Mouse (Mus musculus): ENCODE data around the gene Stap2.
A peak's percentile ranks its signal among the peaks of the same experiment; 100 is the strongest.

Gene Stap2

GRCm38 (mm10) chr17:55964496-55964895 is 40.9 kb downstream of the Stap2 start:
- no peak for DNase-seq (ENCODE audit: low read depth, low spot score)
- 0 out of 2 replicates have a peak, but pooled peaks cover 1% of the 10 kb centered on the region for H3K36me3 ChIP-seq (ENCODE audit: control insufficient read depth, insufficient read depth, low read length, poor library complexity, severe bottlenecking)
- no peaks in the 10 kb centered on the region for H3K27me3 ChIP-seq (ENCODE audit: control insufficient read depth, insufficient read depth, low read length, poor library complexity, severe bottlenecking)

GRCm38 (mm10) chr17:55963171-55963570 is 42.2 kb downstream of the Stap2 start:
- Histone ChIP-seq H3K27me3 (ENCODE audit: control insufficient read depth, insufficient read depth, low read length, poor library complexity, severe bottlenecking) (no peaks in the 10 kb centered on the region), H3K36me3 (ENCODE audit: control insufficient read depth, insufficient read depth, low read length, poor library complexity, severe bottlenecking) (0 out of 2 replicates have a peak, but pooled peaks cover 1% of the 10 kb centered on the region)
- DNase-seq (ENCODE audit: low read depth, low spot score) = no peak

- H3K36me3 ChIP-seq (ENCODE audit: control insufficient read depth, insufficient read depth, low read length, poor library complexity, severe bottlenecking) = 0 out of 2 replicates have a peak, but pooled peaks cover 1% of the 10 kb centered on the region
- H3K27me3 ChIP-seq (ENCODE audit: control insufficient read depth, insufficient read depth, low read length, poor library complexity, severe bottlenecking) = no peaks in the 10 kb centered on the region
- no peak for DNase-seq (ENCODE audit: low read depth, low spot score)
These were observed 43.8 kb downstream of the Stap2 start for GRCm38 (mm10) chr17:55961631-55962030.

GRCm38 (mm10) chr17:55960791-55961190 is 44.6 kb downstream of the Stap2 start:
- DNase-seq (ENCODE audit: low read depth, low spot score) = no peak
- 0 out of 2 replicates have a peak, but pooled peaks cover under 1% of the 10 kb centered on the region for H3K36me3 ChIP-seq (ENCODE audit: control insufficient read depth, insufficient read depth, low read length, poor library complexity, severe bottlenecking)
- no peaks in the 10 kb centered on the region for H3K27me3 ChIP-seq (ENCODE audit: control insufficient read depth, insufficient read depth, low read length, poor library complexity, severe bottlenecking)

GRCm38 (mm10) chr17:55959946-55960740 is 45.2 kb downstream of the Stap2 start:
- H3K27me3 ChIP-seq (ENCODE audit: control insufficient read depth, insufficient read depth, low read length, poor library complexity, severe bottlenecking) = no peaks in the 10 kb centered on the region
- no peak for DNase-seq (ENCODE audit: low read depth, low spot score)
- H3K36me3 ChIP-seq (ENCODE audit: control insufficient read depth, insufficient read depth, low read length, poor library complexity, severe bottlenecking) = no peaks in the 10 kb centered on the region

- H3K36me3 ChIP-seq (ENCODE audit: control insufficient read depth, insufficient read depth, low read length, poor library complexity, severe bottlenecking) = no peaks in the 10 kb centered on the region
- H3K27me3 ChIP-seq (ENCODE audit: control insufficient read depth, insufficient read depth, low read length, poor library complexity, severe bottlenecking) = no peaks in the 10 kb centered on the region
- peak; percentile 96 for DNase-seq (ENCODE audit: low read depth, low spot score)
These were observed 46.3 kb downstream of the Stap2 start, which contains the start of gene Yju2 for GRCm38 (mm10) chr17:55958918-55959728. Yju2 (plus strand) TSS chr17:55959099.

GRCm38 (mm10) chr17:55958584-55958886 is 46.8 kb downstream of the Stap2 start:
- no peak for DNase-seq (ENCODE audit: low read depth, low spot score)
- H3K27me3 ChIP-seq (ENCODE audit: control insufficient read depth, insufficient read depth, low read length, poor library complexity, severe bottlenecking) = no peaks in the 10 kb centered on the region

GRCm38 (mm10) chr17:55957726-55958583 is 47.4 kb downstream of the Stap2 start:
- H3K27me3 ChIP-seq (ENCODE audit: control insufficient read depth, insufficient read depth, low read length, poor library complexity, severe bottlenecking) = no peaks in the 10 kb centered on the region
- no peaks in the 10 kb centered on the region for H3K36me3 ChIP-seq (ENCODE audit: control insufficient read depth, insufficient read depth, low read length, poor library complexity, severe bottlenecking)
- no peak for DNase-seq (ENCODE audit: low read depth, low spot score)

More at GRCm38 (mm10) chr17:55958584-55958886, 46.8 kb downstream of the Stap2 start:
- no peaks in the 10 kb centered on the region for H3K36me3 ChIP-seq (ENCODE audit: control insufficient read depth, insufficient read depth, low read length, poor library complexity, severe bottlenecking)

- no peaks in the 10 kb centered on the region for H3K27me3 ChIP-seq (ENCODE audit: control insufficient read depth, insufficient read depth, low read length, poor library complexity, severe bottlenecking)
- peak; percentile 82 for DNase-seq (ENCODE audit: low read depth, low spot score)
- no peaks in the 10 kb centered on the region for H3K36me3 ChIP-seq (ENCODE audit: control insufficient read depth, insufficient read depth, low read length, poor library complexity, severe bottlenecking)
These were observed 48.2 kb downstream of the Stap2 start for GRCm38 (mm10) chr17:55957168-55957567.

GRCm38 (mm10) chr17:55956591-55956990 is 48.8 kb downstream of the Stap2 start:
- Histone ChIP-seq H3K36me3 (ENCODE audit: control insufficient read depth, insufficient read depth, low read length, poor library complexity, severe bottlenecking) (no peaks in the 10 kb centered on the region), H3K27me3 (ENCODE audit: control insufficient read depth, insufficient read depth, low read length, poor library complexity, severe bottlenecking) (no peaks in the 10 kb centered on the region)
- DNase-seq (ENCODE audit: low read depth, low spot score) = no peak

GRCm38 (mm10) chr17:55956129-55956528 is 49.3 kb downstream of the Stap2 start:
- DNase-seq (ENCODE audit: low read depth, low spot score) = no peak
- Histone ChIP-seq H3K36me3 (ENCODE audit: control insufficient read depth, insufficient read depth, low read length, poor library complexity, severe bottlenecking) (no peaks in the 10 kb centered on the region), H3K27me3 (ENCODE audit: control insufficient read depth, insufficient read depth, low read length, poor library complexity, severe bottlenecking) (no peaks in the 10 kb centered on the region)

GRCm38 (mm10) chr17:55954229-55954628 is 51.2 kb downstream of the Stap2 start:
- no peaks in the 10 kb centered on the region for H3K36me3 ChIP-seq (ENCODE audit: control insufficient read depth, insufficient read depth, low read length, poor library complexity, severe bottlenecking)
- DNase-seq (ENCODE audit: low read depth, low spot score) = no peak
- no peaks in the 10 kb centered on the region for H3K27me3 ChIP-seq (ENCODE audit: control insufficient read depth, insufficient read depth, low read length, poor library complexity, severe bottlenecking)

- H3K27me3 ChIP-seq (ENCODE audit: control insufficient read depth, insufficient read depth, low read length, poor library complexity, severe bottlenecking) = no peaks in the 10 kb centered on the region
- DNase-seq (ENCODE audit: low read depth, low spot score) = no peak
- H3K36me3 ChIP-seq (ENCODE audit: control insufficient read depth, insufficient read depth, low read length, poor library complexity, severe bottlenecking) = no peaks in the 10 kb centered on the region
These were observed 51.6 kb downstream of the Stap2 start for GRCm38 (mm10) chr17:55953751-55954150.

- peak; percentile 50 for DNase-seq (ENCODE audit: low read depth, low spot score)
- H3K36me3 ChIP-seq (ENCODE audit: control insufficient read depth, insufficient read depth, low read length, poor library complexity, severe bottlenecking) = no peaks in the 10 kb centered on the region
These were observed 52.8 kb downstream of the Stap2 start, which contains the start of gene Ebi3 for GRCm38 (mm10) chr17:55952447-55953027. Ebi3 (plus strand) TSS chr17:55952640.

More at GRCm38 (mm10) chr17:55952447-55953027, 52.8 kb downstream of the Stap2 start, which contains the start of gene Ebi3:
- H3K27me3 ChIP-seq (ENCODE audit: control insufficient read depth, insufficient read depth, low read length, poor library complexity, severe bottlenecking) = no peaks in the 10 kb centered on the region

All from splenic B cell, adult 2 months (primary cell).